Mouse (Mus musculus): Measurements from ENCODE around the gene Zmynd8.

DNA sequence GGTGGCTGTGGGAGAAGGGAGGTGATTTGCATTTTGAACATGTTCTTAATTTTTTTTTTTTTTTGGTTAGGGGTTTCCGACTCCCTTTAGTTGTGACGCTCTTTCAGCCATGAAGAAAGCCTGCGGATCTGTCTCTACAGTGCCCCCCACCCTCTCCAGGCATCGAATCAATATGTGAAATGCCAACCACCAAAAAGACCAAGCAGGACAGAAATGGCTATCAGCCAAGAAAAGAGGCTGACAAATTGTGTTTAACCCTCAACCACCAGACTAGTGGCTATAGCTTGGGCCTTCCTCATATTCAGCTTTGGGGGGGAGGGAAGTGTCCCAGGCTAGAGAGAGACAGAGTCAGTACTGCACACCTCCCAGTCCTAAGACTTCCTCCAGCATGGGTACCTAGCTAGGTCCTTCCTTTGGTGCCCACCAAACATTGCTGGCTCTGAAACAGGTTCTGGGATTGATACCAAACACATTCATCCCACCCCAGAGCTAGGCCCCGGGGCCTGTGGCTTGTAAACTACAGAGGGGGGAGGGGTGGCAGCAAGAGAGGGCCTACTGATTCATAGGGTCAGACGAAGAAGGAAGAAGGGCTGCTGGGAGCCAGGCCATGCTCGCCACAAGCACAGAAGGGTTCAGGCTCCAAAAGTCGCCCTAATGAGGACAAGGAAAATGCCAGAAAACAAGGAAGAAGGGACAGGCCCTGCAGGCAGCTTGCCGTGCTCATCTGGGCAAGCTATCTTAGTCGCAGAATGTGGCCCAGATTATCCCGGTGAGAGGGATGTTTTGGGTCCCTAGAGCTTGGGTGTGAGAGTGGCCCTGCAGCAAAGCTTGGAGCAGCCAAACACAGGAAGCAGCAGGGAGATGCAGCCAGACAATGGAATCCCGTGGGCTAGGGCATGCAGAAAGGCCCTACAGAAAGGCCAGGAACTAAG, 40.1 kb downstream of the Zmynd8 start:
- TF ChIP-seq CTCF (IDR thresholded peaks at IDR 0.05; ENCODE audit: low read depth) (no peak), EP300 (IDR thresholded peaks at IDR 0.05; ENCODE audit: low read depth) (0 out of 2 replicates have a peak, but pooled peaks have one; percentile 20)

All from heart, postnatal 0 days (tissue).